Mouse (Mus musculus): ENCODE data around the gene Phf20. TPM values are rescaled to one million over a fixed set of nuclear protein-coding genes. Genes with fewer than 3 reads are reported as not detected.

The Phf20 gene
- total RNA-seq, 1 experiment, result 44.1 TPM

- Histone ChIP-seq H3K27ac (ENCODE audit: insufficient read depth, low read depth, low read length, poor library complexity, severe bottlenecking) (no peak overlapping the region), H3K4me3 (ENCODE audit: insufficient read depth in 1 of 2, low read depth in 1 of 2, low read length in 2 of 2, poor library complexity in 1 of 2, severe bottlenecking in 1 of 2) (no peak overlapping the region), H3K9ac (ENCODE audit: insufficient read depth, low read depth, low read length, poor library complexity, severe bottlenecking) (no peak overlapping the region), H3K4me1 (ENCODE audit: control insufficient read depth in 2 of 2, insufficient read depth in 2 of 2, low read length in 2 of 2, poor library complexity in 1 of 2) (peaks cover 0 to 3% of the 10 kb centered on the region in 2 experiments; a peak in 1 of 4 replicates), H3K36me3 (ENCODE audit: control insufficient read depth, insufficient read depth, low read length, poor library complexity, severe bottlenecking) (peaks cover 13% of the 10 kb centered on the region), H3K9me3 (ENCODE audit: control insufficient read depth, insufficient read depth, low read depth, low read length) (no peaks in the 10 kb centered on the region)
- in situ Hi-C loops (cut with MboI; ENCODE audit: low sequenced_read_pairs in 2 of 2, unreplicated experiment in 2 of 2), result no loop called here
- TF ChIP-seq CHD2 (IDR thresholded peaks at IDR 0.05; ENCODE audit: low read depth, low read length) (no peak), ZNF384 (IDR thresholded peaks at IDR 0.05; ENCODE audit: low read depth, low read length) (no peak), HCFC1 (IDR thresholded peaks at IDR 0.05; ENCODE audit: borderline replicate concordance, insufficient read depth, low read length) (no peak), MAFK (IDR thresholded peaks at IDR 0.05; ENCODE audit: insufficient read depth, low read depth, low read length) (no peak), ZC3H11A (IDR thresholded peaks at IDR 0.05; ENCODE audit: borderline replicate concordance, low read depth, low read length) (no peak)
- no peak for DNase-seq (ENCODE audit: low read depth, low spot score)
Observed at GRCm38 (mm10) chr2:156272553-156272952, 76.3 kb downstream of the Phf20 start.

GRCm38 (mm10) chr2:156278226-156279017, 82.2 kb downstream of the Phf20 start:
- no peak for TF ChIP-seq MAFK (IDR thresholded peaks at IDR 0.05; ENCODE audit: insufficient read depth, low read depth, low read length)
- TF ChIP-seq ZC3H11A (IDR thresholded peaks at IDR 0.05; ENCODE audit: borderline replicate concordance, low read depth, low read length), result peak; percentile 8; the same call in 1 of the 2 replicates
- no peak overlapping the region for H3K4me3 ChIP-seq (ENCODE audit: insufficient read depth in 1 of 2, low read depth in 1 of 2, low read length in 2 of 2, poor library complexity in 1 of 2, severe bottlenecking in 1 of 2)
- in situ Hi-C loops (cut with MboI; ENCODE audit: low sequenced_read_pairs in 2 of 2, unreplicated experiment in 2 of 2), result no loop called here
- peak; percentile 40 for DNase-seq (ENCODE audit: low read depth, low spot score)
- no peaks in the 10 kb centered on the region for H3K4me1 ChIP-seq (ENCODE audit: control insufficient read depth in 2 of 2, insufficient read depth in 2 of 2, low read length in 2 of 2, poor library complexity in 1 of 2)
- no peak overlapping the region for H3K27ac ChIP-seq (ENCODE audit: insufficient read depth, low read depth, low read length, poor library complexity, severe bottlenecking)
- no peaks in the 10 kb centered on the region for H3K9me3 ChIP-seq (ENCODE audit: control insufficient read depth, insufficient read depth, low read depth, low read length)
- peaks cover 17% of the 10 kb centered on the region for H3K36me3 ChIP-seq (ENCODE audit: control insufficient read depth, insufficient read depth, low read length, poor library complexity, severe bottlenecking)
- no peak overlapping the region for H3K9ac ChIP-seq (ENCODE audit: insufficient read depth, low read depth, low read length, poor library complexity, severe bottlenecking)

- H3K9ac ChIP-seq (ENCODE audit: insufficient read depth, low read depth, low read length, poor library complexity, severe bottlenecking), result no peak overlapping the region
- no peaks in the 10 kb centered on the region for H3K9me3 ChIP-seq (ENCODE audit: control insufficient read depth, insufficient read depth, low read depth, low read length)
- in situ Hi-C loops (cut with MboI; ENCODE audit: low sequenced_read_pairs in 2 of 2, unreplicated experiment in 2 of 2), result no loop called here
- H3K4me1 ChIP-seq (ENCODE audit: control insufficient read depth in 2 of 2, insufficient read depth in 2 of 2, low read length in 2 of 2, poor library complexity in 1 of 2), result no peaks in the 10 kb centered on the region
- H3K36me3 ChIP-seq (ENCODE audit: control insufficient read depth, insufficient read depth, low read length, poor library complexity, severe bottlenecking), result peaks cover 14% of the 10 kb centered on the region
- no peak overlapping the region for H3K27ac ChIP-seq (ENCODE audit: insufficient read depth, low read depth, low read length, poor library complexity, severe bottlenecking)
- H3K4me3 ChIP-seq (ENCODE audit: insufficient read depth in 1 of 2, low read depth in 1 of 2, low read length in 2 of 2, poor library complexity in 1 of 2, severe bottlenecking in 1 of 2), result no peak overlapping the region
- TF ChIP-seq MAFK (IDR thresholded peaks at IDR 0.05; ENCODE audit: insufficient read depth, low read depth, low read length), result no peak
- DNase-seq (ENCODE audit: low read depth, low spot score), result no peak
Observed at GRCm38 (mm10) chr2:156281227-156281626, 85.0 kb downstream of the Phf20 start.

GRCm38 (mm10) chr2:156285161-156285560, 88.9 kb downstream of the Phf20 start:
- Histone ChIP-seq H3K27ac (ENCODE audit: insufficient read depth, low read depth, low read length, poor library complexity, severe bottlenecking) (no peak overlapping the region), H3K9me3 (ENCODE audit: control insufficient read depth, insufficient read depth, low read depth, low read length) (no peaks in the 10 kb centered on the region), H3K4me1 (ENCODE audit: control insufficient read depth in 2 of 2, insufficient read depth in 2 of 2, low read length in 2 of 2, poor library complexity in 1 of 2) (peaks cover 0 to 1% of the 10 kb centered on the region in 2 experiments; a peak in 2 of 4 replicates), H3K9ac (ENCODE audit: insufficient read depth, low read depth, low read length, poor library complexity, severe bottlenecking) (no peak overlapping the region), H3K36me3 (ENCODE audit: control insufficient read depth, insufficient read depth, low read length, poor library complexity, severe bottlenecking) (peaks cover 34% of the 10 kb centered on the region), H3K4me3 (ENCODE audit: insufficient read depth in 1 of 2, low read depth in 1 of 2, low read length in 2 of 2, poor library complexity in 1 of 2, severe bottlenecking in 1 of 2) (no peak overlapping the region)
- in situ Hi-C loops (cut with MboI; ENCODE audit: low sequenced_read_pairs in 2 of 2, unreplicated experiment in 2 of 2), result no loop called here
- TF ChIP-seq ZC3H11A (IDR thresholded peaks at IDR 0.05; ENCODE audit: borderline replicate concordance, low read depth, low read length), result no peak
- TF ChIP-seq CHD2 (IDR thresholded peaks at IDR 0.05; ENCODE audit: low read depth, low read length), result no peak
- TF ChIP-seq HCFC1 (IDR thresholded peaks at IDR 0.05; ENCODE audit: borderline replicate concordance, insufficient read depth, low read length), result no peak
- no peak for TF ChIP-seq MAFK (IDR thresholded peaks at IDR 0.05; ENCODE audit: insufficient read depth, low read depth, low read length)
- no peak for TF ChIP-seq ZNF384 (IDR thresholded peaks at IDR 0.05; ENCODE audit: low read depth, low read length)
- no peak for DNase-seq (ENCODE audit: low read depth, low spot score)

- no peak for DNase-seq (ENCODE audit: low read depth, low spot score)
- Histone ChIP-seq H3K36me3 (ENCODE audit: control insufficient read depth, insufficient read depth, low read length, poor library complexity, severe bottlenecking) (peaks cover 38% of the 10 kb centered on the region), H3K4me3 (ENCODE audit: insufficient read depth in 1 of 2, low read depth in 1 of 2, low read length in 2 of 2, poor library complexity in 1 of 2, severe bottlenecking in 1 of 2) (no peak overlapping the region), H3K4me1 (ENCODE audit: control insufficient read depth in 2 of 2, insufficient read depth in 2 of 2, low read length in 2 of 2, poor library complexity in 1 of 2) (peaks cover 0 to 1% of the 10 kb centered on the region in 2 experiments; a peak in 2 of 4 replicates), H3K9ac (ENCODE audit: insufficient read depth, low read depth, low read length, poor library complexity, severe bottlenecking) (no peak overlapping the region), H3K9me3 (ENCODE audit: control insufficient read depth, insufficient read depth, low read depth, low read length) (no peaks in the 10 kb centered on the region), H3K27ac (ENCODE audit: insufficient read depth, low read depth, low read length, poor library complexity, severe bottlenecking) (no peak overlapping the region)
- TF ChIP-seq CHD2 (IDR thresholded peaks at IDR 0.05; ENCODE audit: low read depth, low read length), result no peak
- no peak for TF ChIP-seq ZNF384 (IDR thresholded peaks at IDR 0.05; ENCODE audit: low read depth, low read length)
- TF ChIP-seq HCFC1 (IDR thresholded peaks at IDR 0.05; ENCODE audit: borderline replicate concordance, insufficient read depth, low read length), result no peak
- no peak for TF ChIP-seq ZC3H11A (IDR thresholded peaks at IDR 0.05; ENCODE audit: borderline replicate concordance, low read depth, low read length)
- TF ChIP-seq MAFK (IDR thresholded peaks at IDR 0.05; ENCODE audit: insufficient read depth, low read depth, low read length), result no peak
- in situ Hi-C loops (cut with MboI; ENCODE audit: low sequenced_read_pairs in 2 of 2, unreplicated experiment in 2 of 2), result no loop called here
Observed at GRCm38 (mm10) chr2:156286733-156287132, 90.5 kb downstream of the Phf20 start.

Data from ES-E14 (cell line).